Mouse (Mus musculus) adrenal gland, postnatal 4 days (tissue): ENCODE measurements at regions not wholly inside any gene's neighbourhood (a gene's known extent, or its start where the extent isn't known, plus 50 kb on each side); places are given as distances from the start of the nearest gene placed in this dataset.

Experiments
- DNase-seq, 2 experiments: peaks; one replicate each; pipeline ENCODE4 v3.0.0; 2021 to 2022; ENCODE audit warnings: low spot score in 2 of 2, mixed read lengths in 2 of 2

DNA sequence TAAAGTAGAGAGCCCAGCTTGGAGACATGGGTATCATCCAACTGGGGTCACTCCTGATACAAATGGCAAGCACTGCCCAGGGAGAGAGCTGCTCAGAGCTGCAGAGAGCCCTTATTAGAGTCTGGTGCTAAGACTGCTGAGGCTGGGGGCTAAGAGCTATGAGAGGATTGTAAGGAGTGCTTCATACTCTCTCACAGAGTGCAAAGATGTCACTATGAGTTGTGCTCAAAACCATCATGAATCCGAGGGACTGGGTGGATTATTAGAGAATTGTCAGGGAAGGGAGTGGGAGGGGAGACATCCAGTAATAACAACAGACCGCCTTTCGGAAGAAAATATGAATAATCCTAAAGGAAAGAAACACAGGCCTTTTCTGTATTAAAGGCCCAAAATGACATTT is 107.2 kb upstream of the Fat1 start:
- DNase-seq, result no peak

DNA sequence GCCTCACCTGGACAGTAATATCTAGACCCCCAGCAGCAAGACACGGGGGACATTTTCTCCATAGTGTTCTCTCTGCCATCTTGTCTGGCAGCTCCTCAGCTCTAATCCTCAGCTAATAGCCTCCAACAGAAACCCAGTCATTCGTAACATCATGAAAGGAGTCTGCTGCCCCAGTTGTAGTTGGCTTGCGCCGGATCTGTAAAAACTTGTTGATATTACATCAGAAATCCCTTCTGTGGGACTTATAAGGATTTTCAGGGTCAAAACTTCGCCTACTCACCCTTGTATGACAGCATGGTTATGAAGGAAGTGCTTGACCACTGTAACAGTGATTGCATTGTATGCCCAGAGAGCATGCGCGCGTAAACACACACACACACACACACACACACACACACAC is 96.8 kb upstream of the Fat1 start:
- no peak for DNase-seq

DNA sequence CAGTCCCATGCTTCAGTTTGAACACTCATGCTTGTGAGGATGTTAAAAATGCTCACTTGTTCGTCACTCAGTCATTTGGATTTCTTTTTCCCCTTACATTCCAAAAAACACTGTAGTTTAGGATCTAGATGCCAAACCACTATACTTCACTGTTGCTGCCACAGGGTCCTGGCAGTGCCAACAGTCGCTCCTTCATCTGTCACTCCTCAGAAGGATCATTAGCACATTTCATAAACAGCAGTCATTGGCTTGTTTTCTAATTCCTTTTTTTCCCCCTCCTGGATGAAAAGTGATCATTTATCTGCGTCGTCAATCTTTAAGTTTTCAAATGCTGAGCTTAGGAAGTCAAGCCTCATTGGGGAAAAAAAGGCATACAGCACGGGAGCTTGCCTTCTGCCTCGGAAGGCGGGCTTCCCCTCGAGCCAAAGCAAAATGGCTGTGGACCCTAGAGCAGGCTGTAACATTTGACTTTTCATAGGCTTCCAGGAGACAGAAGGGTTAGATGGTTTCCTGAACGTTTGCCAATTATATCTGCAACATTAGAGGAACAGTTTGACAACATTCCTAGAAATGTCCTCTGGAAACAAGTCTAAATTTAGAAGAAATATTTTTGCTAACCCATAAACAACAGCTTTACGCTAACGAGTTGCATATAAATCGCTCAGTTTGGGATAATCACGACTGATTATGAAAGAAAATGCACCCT is 95.6 kb upstream of the Fat1 start:
- no peak for DNase-seq

DNA sequence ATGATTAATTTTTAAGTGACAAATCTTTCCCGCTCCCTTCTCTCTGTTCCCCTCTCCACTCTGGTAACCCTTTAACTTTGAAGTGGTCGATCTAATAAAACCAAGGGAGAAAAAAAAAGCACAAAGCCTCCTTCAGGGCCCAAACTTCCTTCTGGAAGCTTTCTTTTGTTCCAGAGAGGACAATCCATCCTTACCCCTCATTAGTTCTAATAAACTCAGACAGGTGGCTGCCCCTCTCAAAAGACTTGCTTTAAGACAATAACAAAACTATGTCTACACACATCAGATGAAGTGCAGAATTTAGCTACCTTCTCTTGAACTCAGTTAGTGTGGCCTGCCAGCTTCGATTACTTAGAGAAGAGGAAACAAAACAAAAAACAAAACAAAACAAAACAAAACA is 94.6 kb upstream of the Fat1 start:
- DNase-seq, result no peak

DNA sequence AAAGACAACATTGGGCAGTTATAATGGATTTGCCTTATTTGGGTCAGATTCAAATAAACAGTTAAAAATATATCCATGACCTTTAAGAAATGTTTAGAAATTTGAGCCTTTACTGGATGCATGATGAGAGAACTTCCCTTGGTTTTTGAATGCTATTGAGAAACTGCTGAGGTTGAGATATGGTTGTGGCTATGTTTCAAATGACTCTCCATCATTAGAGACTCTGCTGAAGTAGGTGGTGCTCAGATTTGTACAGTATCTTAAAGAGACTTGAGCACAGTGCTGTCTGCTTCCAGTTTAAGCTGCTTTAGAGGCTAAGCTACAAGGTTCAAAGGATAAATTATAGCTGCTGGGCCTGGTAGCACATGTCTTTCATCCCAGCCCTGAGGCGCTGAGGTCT is 90.9 kb upstream of the Fat1 start:
- no peak for DNase-seq

DNA sequence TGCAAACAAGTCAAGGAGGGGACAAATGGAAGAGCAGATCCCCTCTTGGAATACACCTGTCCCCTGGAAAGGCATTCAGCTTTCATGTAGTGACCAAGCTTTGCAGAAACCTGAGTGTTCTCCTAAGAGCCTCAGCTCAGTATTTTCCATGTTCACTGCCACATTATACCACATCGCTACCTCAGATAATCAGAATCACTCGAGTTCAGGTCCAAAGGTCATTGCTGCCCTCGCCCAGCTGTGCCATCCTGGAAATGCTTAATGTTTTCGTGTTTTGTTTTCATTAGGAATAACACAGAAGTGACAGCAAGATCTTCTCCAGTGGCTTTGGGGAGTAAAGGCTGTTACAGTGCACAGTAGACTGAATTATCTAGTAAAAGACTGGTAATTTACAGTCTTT is 83.0 kb upstream of the Fat1 start:
- no peak for DNase-seq

DNA sequence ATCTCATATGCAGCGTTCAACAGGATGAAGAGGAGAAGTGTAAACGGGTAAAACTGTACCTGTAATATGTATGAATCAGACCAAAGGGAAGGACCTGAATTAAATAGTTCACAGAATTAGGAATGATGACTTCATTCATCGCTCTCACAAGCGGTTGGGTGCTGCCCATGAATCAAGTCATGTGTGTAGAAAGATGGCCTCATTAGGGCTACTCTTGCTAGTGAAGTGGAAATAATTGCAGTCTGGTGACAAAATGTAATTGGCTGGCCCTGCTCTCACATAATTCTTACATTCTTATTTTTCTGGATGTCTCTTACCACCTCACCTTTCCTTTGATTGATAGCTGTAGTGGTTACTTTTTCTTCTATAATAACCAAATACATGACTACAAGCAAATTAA is 80.1 kb upstream of the Fat1 start:
- no peak for DNase-seq

DNA sequence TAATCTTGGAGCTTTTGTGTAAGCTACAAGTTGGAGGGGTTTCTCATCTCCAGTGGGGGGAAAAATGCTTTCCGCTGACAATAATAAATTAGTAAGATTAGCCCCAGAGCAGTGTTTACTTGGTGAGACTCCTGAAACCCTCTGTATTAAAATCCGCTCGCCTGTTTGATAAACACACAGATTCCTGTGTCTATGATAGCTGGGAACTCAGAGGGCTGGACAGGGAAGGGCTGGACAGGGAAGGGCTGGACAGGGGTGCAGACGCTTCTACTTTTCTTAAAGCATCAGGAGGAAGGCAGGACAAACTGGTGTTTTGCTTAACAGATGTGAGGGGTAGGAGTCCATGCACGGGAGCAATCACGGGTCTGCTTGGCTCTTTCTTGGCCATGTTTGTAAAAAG is 68.0 kb upstream of the Fat1 start:
- no peak for DNase-seq

DNA sequence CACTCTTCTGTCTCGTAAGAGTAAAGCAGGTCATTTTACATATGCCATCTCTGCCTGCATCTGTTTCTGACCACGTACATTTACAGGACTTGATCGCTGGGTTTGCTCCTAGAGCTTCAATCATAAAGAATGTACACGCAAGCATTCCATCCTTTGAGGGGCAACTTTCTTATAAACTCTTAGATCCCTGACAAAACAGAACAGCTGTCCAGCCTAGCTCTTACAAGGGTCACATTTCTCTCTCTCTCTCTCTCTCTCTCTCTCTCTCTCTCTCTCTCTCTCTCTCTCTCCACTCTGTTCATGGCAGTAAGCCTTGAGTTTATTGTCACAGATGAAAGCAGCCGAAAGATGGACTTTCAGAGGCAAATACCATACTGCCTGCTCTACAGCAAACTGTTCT is 67.6 kb upstream of the Fat1 start:
- DNase-seq, result no peak

DNA sequence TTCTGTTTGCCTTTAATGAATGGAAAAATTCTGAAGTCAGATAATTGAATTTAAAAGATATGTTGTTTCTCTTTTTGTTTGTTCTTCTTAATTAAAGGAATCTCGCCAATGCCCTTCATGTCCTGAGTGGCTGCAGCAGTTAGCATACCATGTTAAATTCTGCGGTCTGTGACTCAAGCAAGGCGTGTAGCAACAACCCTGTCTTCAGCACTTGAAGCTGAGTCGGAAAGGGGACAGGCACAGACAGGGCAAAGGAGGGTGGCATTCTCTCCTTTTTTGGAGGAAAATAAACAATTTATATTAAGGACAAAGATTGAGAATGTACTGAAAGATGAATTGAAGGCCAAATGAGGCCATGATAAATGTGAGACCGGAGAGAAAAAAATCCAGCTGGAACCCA is 58.2 kb upstream of the Fat1 start:
- no peak for DNase-seq

DNA sequence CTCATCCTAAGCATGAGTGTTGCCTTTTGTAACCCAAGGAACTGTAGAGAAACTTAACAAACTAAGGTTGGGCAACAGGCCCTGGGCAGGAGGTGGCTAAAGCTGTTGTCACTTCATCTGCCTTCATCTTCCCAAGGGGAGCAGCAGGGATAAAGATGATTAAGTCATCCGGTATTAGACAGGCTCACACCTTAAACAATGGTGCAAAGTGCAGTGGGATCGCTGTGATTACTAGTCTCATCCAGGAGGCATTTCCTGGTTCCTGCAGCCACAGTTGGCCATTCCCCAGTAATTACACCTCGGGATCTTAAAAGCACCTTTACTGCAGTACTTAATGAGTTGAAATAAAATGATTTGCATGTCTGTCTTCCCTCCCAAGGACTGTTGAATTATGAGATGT is 57.0 kb upstream of the Fat1 start:
- no peak for DNase-seq

DNA sequence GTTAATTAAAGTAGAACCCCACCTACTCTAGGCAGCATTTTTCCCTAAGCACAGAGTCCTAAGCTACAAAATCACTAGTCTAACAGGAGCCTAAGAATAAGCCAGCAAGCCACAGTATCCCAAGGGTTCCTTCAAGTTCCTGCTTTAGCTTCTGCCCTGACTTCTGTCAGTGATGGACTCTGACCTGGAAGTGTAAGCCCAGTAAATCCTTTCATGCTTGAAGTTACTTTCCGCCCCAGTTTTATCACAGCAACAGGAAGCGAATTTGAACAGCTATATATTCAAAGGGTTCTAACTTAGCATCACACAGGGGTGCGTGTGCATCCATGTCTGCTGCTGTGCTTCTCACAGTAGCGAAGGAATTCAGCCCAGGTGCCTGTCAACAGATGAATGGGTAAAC is 56.1 kb upstream of the Fat1 start:
- no peak for DNase-seq

DNA sequence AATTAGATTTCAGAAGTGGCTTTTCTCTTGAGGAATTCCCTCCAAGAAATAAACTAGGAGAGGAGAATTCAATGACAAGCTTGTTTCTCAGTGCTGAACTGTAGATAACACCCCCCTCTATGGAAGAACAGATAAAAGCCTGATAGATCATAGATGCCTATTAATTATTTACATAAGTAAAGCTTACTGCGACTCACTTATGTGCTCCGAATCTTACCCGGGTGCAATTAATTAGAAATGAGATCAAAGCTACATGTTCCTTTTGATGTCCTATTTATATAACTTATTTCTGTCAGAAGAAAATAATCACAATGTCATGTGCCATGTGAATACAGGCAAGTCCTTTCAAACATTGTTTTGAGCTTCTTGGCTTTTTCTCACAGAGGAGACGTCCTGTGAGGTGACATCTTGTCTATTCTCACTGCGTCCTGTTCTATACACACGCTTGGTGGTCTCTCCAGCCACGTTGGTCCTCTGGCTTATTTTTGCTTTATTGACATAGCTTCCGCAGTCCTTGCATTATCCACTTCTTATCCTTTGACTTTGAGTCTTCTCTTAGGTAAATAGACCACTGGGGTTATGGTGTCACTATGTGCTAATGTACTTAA is 50.7 kb upstream of the Fat1 start:
- no peak for DNase-seq
